Mouse (Mus musculus): ENCODE data around the gene Tada2a. TPM values are rescaled to one million over a fixed set of nuclear protein-coding genes. Genes with fewer than 3 reads are reported as not detected.

Tada2a gene
- polyA plus RNA-seq (2017; shearing (Covaris generic)): 10.9 TPM

DNA sequence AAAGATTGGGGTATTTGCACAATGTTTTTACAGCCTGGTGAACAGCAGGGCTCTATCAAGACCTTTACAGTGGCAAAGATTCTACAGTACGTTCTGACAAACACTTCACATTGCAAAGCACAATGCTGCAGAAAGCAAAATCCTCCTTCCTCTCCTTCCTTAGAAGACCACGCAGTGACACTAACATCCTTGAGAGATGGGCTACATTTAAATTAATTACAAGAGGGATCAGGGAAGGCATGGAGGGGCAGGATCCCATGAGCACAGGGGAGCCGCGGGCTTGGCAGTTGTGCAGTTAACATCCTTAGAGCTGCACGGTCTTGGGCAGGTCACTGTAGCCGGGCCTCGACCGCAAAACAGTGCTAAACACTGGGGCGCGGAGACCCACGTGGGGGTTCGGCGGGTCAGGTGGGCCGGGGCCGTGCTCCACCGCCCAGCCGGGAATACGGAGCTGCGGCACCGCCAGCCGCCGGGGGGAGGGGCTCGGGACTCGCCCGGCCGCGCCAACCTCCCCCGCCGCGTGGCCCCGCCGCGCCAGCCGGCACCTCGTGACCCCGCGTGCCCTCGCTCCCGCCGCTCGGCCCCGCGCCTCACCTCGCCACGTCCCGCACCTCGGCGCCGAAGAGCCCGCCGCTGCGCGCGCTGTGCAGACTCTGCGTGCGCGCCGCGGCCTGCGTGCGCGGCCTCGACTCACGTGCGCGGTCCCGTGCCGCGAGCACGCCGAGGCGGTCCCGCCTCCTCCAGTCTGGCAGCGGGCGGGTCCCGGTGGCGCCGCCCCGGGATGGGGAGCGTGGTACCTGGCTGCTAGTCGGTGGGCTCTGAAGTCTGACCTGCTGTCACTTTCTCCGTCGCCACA, at the start of gene Tada2a, which contains the start of gene Acaca:
Tada2a (minus strand) TSS at position 658 of the 856 bp plus-strand sequence.
Acaca (plus strand) TSS at position 730 of the 856 bp plus-strand sequence.

DNA sequence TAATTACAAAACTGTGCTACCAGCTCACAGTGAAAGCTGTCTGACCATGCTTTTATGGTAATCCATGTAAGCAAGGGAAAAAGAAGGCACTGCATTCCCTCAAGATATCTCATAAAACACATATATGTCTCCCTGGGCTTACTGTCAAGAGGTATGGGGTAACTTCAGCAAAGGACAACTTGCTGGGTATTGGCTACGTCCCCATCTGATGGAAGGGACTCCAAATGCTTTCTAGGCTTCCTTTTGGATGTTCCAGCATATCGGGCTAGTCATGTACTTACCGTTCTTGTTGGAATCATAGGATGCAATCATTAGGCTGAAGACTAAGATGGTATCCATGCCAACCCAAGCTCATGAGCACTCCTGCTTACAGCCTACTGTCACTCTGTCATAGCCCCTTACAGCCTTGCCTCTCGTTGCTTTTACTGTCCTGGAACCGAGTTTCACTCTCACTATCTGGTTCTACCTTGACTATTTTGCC, 37.7 kb upstream of the Tada2a start, which contains the start of gene Gm11437:
Gm11437 (minus strand) TSS at position 431 of the 481 bp plus-strand sequence.

GRCm38 (mm10) chr11:84069034-84069370, 60.4 kb downstream of the Tada2a start, which contains the start of gene Dusp14:
Dusp14 (minus strand) TSS chr11:84069261.

Other genes with a start within 250 kb of the Tada2a start
- 64.9 TPM for gene Ddx52, start 187.5 kb downstream of the Tada2a start, polyA plus RNA-seq (2017; shearing (Covaris generic))
- 8.3 TPM for gene Synrg, start 165.2 kb downstream of the Tada2a start, polyA plus RNA-seq (2017; shearing (Covaris generic))
- gene Dusp14, start 60.3 kb downstream of the Tada2a start, polyA plus RNA-seq (2017; shearing (Covaris generic)): 8.3 TPM
- 8.7 TPM for gene Acaca, start 72 bp upstream of the Tada2a start, polyA plus RNA-seq (2017; shearing (Covaris generic))
- gene Gm11437, start 37.9 kb upstream of the Tada2a start, polyA plus RNA-seq (2017; shearing (Covaris generic)): not detected

Measured in activated CD4-positive, CD25-positive, alpha-beta regulatory T cell, adult 9 weeks (primary cell).